Mouse (Mus musculus): ENCODE results near the gene Tmed1.

DNA sequence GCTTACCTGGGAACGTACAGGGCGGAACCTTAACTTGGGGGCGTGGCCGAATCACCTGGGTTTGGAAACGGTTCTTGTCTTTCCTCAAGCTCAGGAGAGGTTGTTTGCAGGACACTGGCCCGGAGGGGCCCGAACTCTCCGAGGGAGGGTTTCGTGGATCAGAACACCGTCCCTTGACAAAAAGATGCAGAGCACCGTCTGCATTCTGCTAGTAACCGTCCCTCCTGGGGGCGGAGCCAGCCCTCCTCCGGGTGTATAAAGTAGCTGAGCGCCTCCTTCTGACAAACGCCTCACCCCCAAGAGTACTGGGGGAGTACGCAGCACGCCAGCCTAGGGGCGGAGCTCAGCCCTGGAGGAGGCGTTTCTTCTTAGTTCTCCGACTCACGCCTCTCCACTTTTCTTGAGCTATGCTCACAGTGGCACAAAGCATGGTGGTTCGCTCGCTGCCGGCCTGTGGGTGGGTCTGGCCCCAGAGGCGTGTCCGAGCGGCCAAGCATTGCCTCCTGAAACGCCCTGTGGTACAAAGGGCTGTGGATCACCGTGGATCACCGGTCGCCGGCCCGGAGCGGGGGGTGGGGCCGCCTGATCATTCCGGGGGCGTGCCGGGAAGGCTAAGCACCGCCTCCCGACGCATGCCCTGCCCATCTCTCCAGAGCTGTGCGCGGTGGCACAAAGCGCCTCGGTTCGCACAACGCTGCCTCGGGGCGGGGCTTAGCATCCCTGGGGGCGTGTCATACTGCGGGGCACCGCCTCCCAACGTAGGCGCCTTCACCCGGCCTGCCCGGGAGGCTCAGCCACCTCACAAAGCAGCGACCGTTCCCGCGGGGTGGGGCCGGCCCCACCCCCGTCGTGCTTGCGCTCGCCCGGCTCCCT is 36.1 kb upstream of the Tmed1 start:
- TF ChIP-seq POLR2A (IDR thresholded peaks at IDR 0.05; ENCODE audit: insufficient read depth, low read depth, low read length) = peak; percentile 56; the same call in 1 of the 2 replicates
- peak; percentile 20; the same call in 1 of the 2 replicates for TF ChIP-seq CTCF (IDR thresholded peaks at IDR 0.05)
- no peak for TF ChIP-seq EP300 (IDR thresholded peaks at IDR 0.05; ENCODE audit: insufficient read depth, low read depth, low read length)

All from heart, adult 2 months (tissue).